Mouse (Mus musculus): ENCODE data around the gene Palld. TPM values are rescaled to one million over a fixed set of nuclear protein-coding genes. Genes with fewer than 3 reads are reported as not detected.

Gene Palld
- polyA plus RNA-seq, 1 experiment from 2014 or later = 99.0 TPM

DNA sequence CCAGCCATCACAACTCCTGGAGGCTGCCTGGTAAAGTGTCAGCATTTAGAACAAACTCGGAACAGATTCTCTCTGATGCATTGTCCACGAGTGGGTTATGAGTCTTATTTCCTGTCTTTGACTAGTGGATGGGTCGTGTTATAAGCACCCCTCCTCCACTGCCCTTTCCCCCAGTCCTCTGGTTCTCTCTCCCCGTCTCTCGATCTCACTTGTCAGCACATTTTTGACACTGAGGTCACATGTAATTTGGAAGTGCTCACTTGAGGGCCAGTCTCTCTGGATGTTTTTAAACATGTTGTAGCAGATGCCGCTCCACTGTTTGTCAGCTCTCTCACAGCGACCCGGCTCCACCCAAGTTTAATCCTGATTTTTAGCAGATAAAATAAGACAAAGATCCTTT, 237.5 kb downstream of the Palld start:
- H3K27me3 ChIP-seq = no peaks in the 10 kb centered on the region
- CTCF ChIA-PET = no interaction called here
- DNase-seq (ENCODE audit: low read depth, low spot score) (no peak), ATAC-seq (no peak)
- POLR2A ChIA-PET = no interaction called here
- no peak for TF ChIP-seq CTCF (IDR thresholded peaks at IDR 0.05)
- in situ Hi-C loops (cut with MboI; ENCODE audit: low pct_unique_long_range_greater_than_20kb) = no loop called here

- ChIA-PET POLR2A (no interaction called here), CTCF (no interaction called here)
- no peaks in the 10 kb centered on the region for H3K27me3 ChIP-seq
- DNase-seq (ENCODE audit: low read depth, low spot score) = no peak
- TF ChIP-seq CTCF (IDR thresholded peaks at IDR 0.05) = no peak
- no peak for ATAC-seq
- in situ Hi-C loops (cut with MboI; ENCODE audit: low pct_unique_long_range_greater_than_20kb) = no loop called here
Measured at GRCm38 (mm10) chr8:61664162-61664561, 238.3 kb downstream of the Palld start.

GRCm38 (mm10) chr8:61662829-61663228, 239.7 kb downstream of the Palld start:
- H3K27me3 ChIP-seq = no peaks in the 10 kb centered on the region
- ATAC-seq = no peak
- DNase-seq (ENCODE audit: low read depth, low spot score) = no peak
- ChIA-PET CTCF (interaction anchor here (0.8 kb wide), 1 partner anchor 14 kb away, joined by 3 read pairs; no protein-coding TSS in a partner anchor), POLR2A (no interaction called here)
- TF ChIP-seq CTCF (IDR thresholded peaks at IDR 0.05) = no peak
- in situ Hi-C loops (cut with MboI; ENCODE audit: low pct_unique_long_range_greater_than_20kb) = no loop called here

DNA sequence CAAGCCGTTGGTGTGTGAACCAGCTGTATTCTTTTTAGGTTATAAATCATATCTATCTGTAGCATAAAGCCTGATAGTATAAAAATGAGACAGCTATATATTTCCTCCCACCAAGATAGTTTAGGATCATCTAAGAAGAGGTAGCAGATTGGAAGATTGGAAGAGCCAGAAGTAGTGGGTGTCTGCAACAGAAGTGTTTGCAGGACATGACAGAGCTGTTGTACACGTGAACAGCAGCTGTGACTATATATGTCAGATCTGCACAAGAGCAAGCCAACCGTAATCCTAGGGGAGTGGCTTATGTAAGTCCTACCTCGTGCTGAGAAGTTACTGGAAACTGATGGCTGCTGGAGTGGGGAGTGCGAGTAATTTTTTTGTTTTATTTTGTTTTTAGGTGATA, 240.9 kb downstream of the Palld start:
- ChIA-PET POLR2A (no interaction called here), CTCF (interaction anchor here (1.5 kb wide), 1 partner anchor 13 kb away, joined by 4 read pairs; no protein-coding TSS in a partner anchor)

DNA sequence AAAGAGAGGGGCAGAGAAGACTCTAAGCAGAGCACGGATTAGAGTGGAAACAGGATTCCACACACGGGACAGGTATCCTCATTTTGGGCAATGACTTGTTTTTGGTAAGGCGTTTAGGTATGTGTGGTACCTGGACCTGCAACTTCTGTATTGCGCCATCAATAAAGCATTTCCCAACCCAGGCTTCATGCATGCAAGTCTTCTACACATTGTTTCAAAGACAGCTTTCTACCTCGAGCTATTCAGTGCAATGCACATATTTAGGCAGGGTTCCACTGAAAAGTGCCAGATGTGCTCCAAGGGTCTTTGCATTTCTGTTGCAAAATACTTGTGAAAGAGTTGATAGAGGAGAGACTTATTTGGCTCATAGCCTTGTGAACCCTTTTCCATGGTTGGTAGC, 241.5 kb downstream of the Palld start:
- ChIA-PET CTCF (interaction anchor here (1.5 kb wide), 1 partner anchor 12 kb away, joined by 4 read pairs; no protein-coding TSS in a partner anchor), POLR2A (no interaction called here)
- no peak for DNase-seq (ENCODE audit: low read depth, low spot score)
- in situ Hi-C loops (cut with MboI; ENCODE audit: low pct_unique_long_range_greater_than_20kb) = no loop called here
- no peaks in the 10 kb centered on the region for H3K27me3 ChIP-seq
- ATAC-seq = no peak
- no peak for TF ChIP-seq CTCF (IDR thresholded peaks at IDR 0.05)

More for the DNA sequence above, 240.9 kb downstream of the Palld start:
- ATAC-seq (no peak), DNase-seq (ENCODE audit: low read depth, low spot score) (no peak)
- TF ChIP-seq CTCF (IDR thresholded peaks at IDR 0.05) = no peak
- in situ Hi-C loops (cut with MboI; ENCODE audit: low pct_unique_long_range_greater_than_20kb) = no loop called here
- no peaks in the 10 kb centered on the region for H3K27me3 ChIP-seq

DNA sequence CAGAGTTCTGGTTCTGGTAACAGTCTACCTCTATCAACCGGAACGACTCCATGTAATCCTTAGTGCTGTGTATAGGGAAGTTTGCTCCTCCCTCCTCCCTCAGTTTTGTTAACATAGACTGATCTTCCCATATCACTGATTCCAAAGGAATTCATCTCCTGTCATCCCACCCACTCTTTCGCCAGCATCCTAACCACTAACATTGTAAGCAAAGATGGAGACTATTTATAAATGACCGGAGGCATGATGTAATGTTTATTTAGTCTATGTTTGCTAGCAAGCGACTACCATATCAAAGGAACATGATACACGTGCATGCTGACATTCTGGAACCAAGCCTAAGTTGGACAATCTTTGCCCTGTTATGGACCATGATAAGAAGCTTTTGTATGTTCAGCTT, 250.5 kb downstream of the Palld start:
- ATAC-seq (no peak), DNase-seq (ENCODE audit: low read depth, low spot score) (no peak)
- H3K27me3 ChIP-seq = no peaks in the 10 kb centered on the region
- in situ Hi-C loops (cut with MboI; ENCODE audit: low pct_unique_long_range_greater_than_20kb) = no loop called here
- no peak for TF ChIP-seq CTCF (IDR thresholded peaks at IDR 0.05)
- POLR2A ChIA-PET = interaction anchor here (1.0 kb wide), 1 partner anchor 18 kb away, joined by 3 read pairs; no protein-coding TSS in a partner anchor
- CTCF ChIA-PET = interaction anchor here (1.1 kb wide), 1 partner anchor 68 kb away, joined by 3 read pairs; no protein-coding TSS in a partner anchor

- POLR2A ChIA-PET = no interaction called here
- no peaks in the 10 kb centered on the region for H3K27me3 ChIP-seq
- ATAC-seq = no peak
- CTCF ChIA-PET = interaction anchor here (1.4 kb wide), 1 partner anchor 9 kb away, joined by 4 read pairs; no protein-coding TSS in a partner anchor
- TF ChIP-seq CTCF (IDR thresholded peaks at IDR 0.05) = no peak
- DNase-seq (ENCODE audit: low read depth, low spot score) = no peak
- in situ Hi-C loops (cut with MboI; ENCODE audit: low pct_unique_long_range_greater_than_20kb) = no loop called here
Measured at GRCm38 (mm10) chr8:61646195-61646835, 256.2 kb downstream of the Palld start.

GRCm38 (mm10) chr8:61645642-61646041, 256.8 kb downstream of the Palld start:
- POLR2A ChIA-PET = no interaction called here
- in situ Hi-C loops (cut with MboI; ENCODE audit: low pct_unique_long_range_greater_than_20kb) = no loop called here
- TF ChIP-seq CTCF (IDR thresholded peaks at IDR 0.05) = no peak
- no peaks in the 10 kb centered on the region for H3K27me3 ChIP-seq
- no peak for ATAC-seq
- no peak for DNase-seq (ENCODE audit: low read depth, low spot score)
- CTCF ChIA-PET = interaction anchor here (0.8 to 1.4 kb wide), 2 partner anchors 8 to 21 kb away, joined by 4 read pairs; no protein-coding TSS in a partner anchor

DNA sequence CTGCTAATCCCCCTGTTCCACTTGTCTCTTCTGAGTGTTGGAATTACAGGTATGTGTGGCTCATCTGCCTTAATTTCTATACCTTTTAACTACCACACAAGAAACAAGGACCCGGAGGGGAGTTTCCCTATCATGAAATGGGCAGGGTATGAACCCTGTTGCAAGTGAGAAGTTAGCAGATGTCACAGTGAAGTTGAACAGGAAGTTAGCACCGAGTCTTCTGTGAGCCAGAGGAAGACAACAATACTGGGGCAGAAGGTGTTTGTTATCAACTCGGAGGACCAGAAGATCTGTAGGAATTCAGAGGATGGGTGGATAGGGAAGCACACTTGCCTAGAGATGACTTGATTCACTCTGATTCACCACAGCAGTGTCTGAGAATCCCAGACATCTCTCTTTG, 259.3 kb downstream of the Palld start:
- in situ Hi-C loops (cut with MboI; ENCODE audit: low pct_unique_long_range_greater_than_20kb) = no loop called here
- DNase-seq (ENCODE audit: low read depth, low spot score) = no peak
- ChIA-PET CTCF (interaction anchor here (1.2 to 1.6 kb wide), 2 partner anchors 8 to 14 kb away, joined by 3 read pairs; no protein-coding TSS in a partner anchor), POLR2A (no interaction called here)
- no peaks in the 10 kb centered on the region for H3K27me3 ChIP-seq
- no peak for ATAC-seq
- TF ChIP-seq CTCF (IDR thresholded peaks at IDR 0.05) = no peak

GRCm38 (mm10) chr8:61642358-61642847, 260.1 kb downstream of the Palld start:
- ATAC-seq = no peak

GRCm38 (mm10) chr8:61639596-61639995, 262.9 kb downstream of the Palld start:
- POLR2A ChIA-PET = no interaction called here
- DNase-seq (ENCODE audit: low read depth, low spot score) (no peak), ATAC-seq (no peak)
- CTCF ChIA-PET = no interaction called here
- in situ Hi-C loops (cut with MboI; ENCODE audit: low pct_unique_long_range_greater_than_20kb) = no loop called here
- no peaks in the 10 kb centered on the region for H3K27me3 ChIP-seq
- no peak for TF ChIP-seq CTCF (IDR thresholded peaks at IDR 0.05)

More at GRCm38 (mm10) chr8:61642358-61642847, 260.1 kb downstream of the Palld start:
- TF ChIP-seq CTCF (IDR thresholded peaks at IDR 0.05) = no peak
- no peaks in the 10 kb centered on the region for H3K27me3 ChIP-seq
- in situ Hi-C loops (cut with MboI; ENCODE audit: low pct_unique_long_range_greater_than_20kb) = no loop called here
- ChIA-PET POLR2A (no interaction called here), CTCF (interaction anchor here (1.2 to 1.6 kb wide), 3 partner anchors 9 to 18 kb away, joined by 3 read pairs; no protein-coding TSS in a partner anchor)
- no peak for DNase-seq (ENCODE audit: low read depth, low spot score)

Measured in Patski (cell line).